Mouse (Mus musculus): ENCODE results near the gene Galns.
"Not testable (repeated sequence)": the region's sequence is repeated elsewhere in the genome, so short reads cannot be mapped to it uniquely, and the experiment has no call there.

Gene Galns

DNA sequence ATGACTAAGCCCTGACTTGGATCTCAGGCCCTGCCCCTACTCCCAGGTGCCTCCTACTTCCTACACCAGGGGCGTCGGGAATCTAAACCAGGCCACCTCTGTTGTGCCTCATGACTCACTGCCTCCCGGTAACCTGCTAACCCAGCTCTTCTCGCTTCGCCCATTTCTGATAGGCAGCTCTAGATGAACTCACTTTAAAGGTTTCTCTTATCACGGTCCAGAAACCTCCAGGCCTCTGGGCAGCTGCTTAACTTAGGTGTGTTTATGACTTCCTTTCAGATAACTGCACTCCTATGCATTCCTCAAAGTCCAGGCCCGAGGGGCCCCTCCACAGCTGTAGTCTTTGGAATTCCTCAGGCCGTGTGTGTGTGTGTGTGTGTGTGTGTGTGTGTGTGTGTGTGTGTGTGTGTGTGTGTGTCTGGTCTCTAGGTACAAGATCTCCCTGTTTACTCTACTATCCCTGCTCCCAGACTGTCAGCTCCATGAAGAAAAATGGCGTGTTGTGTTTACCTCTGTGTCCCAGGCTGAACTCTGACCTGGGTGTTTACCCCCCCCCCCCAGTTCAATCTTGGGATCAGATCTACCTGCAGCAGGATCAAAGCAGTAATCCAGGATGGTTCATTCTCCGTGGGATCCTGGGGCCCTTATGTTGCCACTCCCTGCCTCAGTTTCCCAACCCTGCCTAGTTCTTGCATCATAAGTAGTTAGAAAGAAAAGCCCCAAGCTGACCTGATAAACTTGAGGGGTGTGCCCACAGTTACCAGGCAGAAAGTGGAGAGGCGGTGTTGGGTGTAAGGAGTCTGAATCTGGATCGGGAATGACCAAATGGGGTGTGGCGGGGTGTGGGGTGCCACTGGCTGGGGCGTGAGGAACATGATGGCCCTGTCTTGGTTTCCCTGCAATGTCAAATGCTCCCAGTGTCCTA is 24.9 kb upstream of the Galns start:
- DNase-seq (ENCODE audit: low spot score in 2 of 2) = peak in 1 of 2 experiments; percentile 37

- DNase-seq (ENCODE audit: low spot score in 2 of 2) = no peak
Measured at GRCm38 (mm10) chr8:122633205-122633604, 21.9 kb upstream of the Galns start.

GRCm38 (mm10) chr8:122632134-122632533 is 20.9 kb upstream of the Galns start:
- DNase-seq (ENCODE audit: low spot score in 2 of 2) = not testable (repeated sequence)

GRCm38 (mm10) chr8:122630696-122631095 is 19.4 kb upstream of the Galns start:
- no peak for DNase-seq (ENCODE audit: low spot score in 2 of 2)

DNA sequence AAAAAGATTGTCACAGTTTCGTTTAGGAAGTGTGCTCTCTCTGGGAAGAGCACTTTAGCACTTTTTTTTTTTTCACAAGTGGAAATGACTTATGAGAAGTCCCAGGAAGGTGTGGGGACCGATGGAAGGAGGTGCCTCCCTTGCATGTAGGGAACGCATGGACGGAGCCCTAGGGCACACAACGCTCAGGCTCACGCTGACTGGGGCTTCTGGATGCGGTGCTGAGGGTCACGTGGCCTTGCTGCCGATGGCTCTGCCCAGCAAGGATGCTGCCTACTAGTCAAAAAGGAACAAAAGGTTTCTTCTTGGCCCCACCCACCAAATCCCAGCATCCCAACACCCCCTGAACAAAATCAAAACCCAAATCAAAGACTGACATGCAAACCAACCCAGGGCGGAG is 18.1 kb upstream of the Galns start:
- DNase-seq (ENCODE audit: low spot score in 2 of 2) = no peak

- no peak for DNase-seq (ENCODE audit: low spot score in 2 of 2)
Measured at GRCm38 (mm10) chr8:122626896-122627295, 15.6 kb upstream of the Galns start.

DNA sequence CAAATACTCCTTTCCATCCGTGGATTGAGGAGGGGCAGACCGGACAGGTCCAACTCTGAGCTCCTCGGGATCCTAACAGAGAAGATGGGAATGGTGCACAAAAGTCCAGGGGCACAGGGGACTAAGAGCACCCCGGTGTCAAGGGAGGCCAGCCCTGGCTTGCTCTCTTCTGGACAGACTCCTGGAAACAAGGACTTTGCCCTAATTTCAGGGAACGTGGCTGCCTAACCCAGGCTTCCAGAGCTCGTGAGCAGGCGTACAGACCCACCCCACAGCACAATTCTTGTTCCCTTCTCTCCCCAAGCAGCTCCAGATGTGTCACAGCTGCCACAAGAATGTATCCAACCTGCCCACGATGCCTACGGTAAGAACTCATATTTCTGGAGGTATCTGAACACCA is 14.5 kb upstream of the Galns start:
- no peak for DNase-seq (ENCODE audit: low spot score in 2 of 2)

GRCm38 (mm10) chr8:122624653-122625052 is 13.4 kb upstream of the Galns start:
- DNase-seq (ENCODE audit: low spot score in 2 of 2) = no peak

GRCm38 (mm10) chr8:122623844-122624642 is 12.8 kb upstream of the Galns start:
- no peak for DNase-seq (ENCODE audit: low spot score in 2 of 2)

GRCm38 (mm10) chr8:122622727-122623126 is 11.5 kb upstream of the Galns start, which contains the start of gene Pabpn1l:
Gene Pabpn1l (minus strand): TSS chr8:122622739.
- DNase-seq (ENCODE audit: low spot score in 2 of 2) = no peak

GRCm38 (mm10) chr8:122620446-122620845 is 9.2 kb upstream of the Galns start:
- DNase-seq (ENCODE audit: low spot score in 2 of 2) = no peak

GRCm38 (mm10) chr8:122618660-122619378 is 7.6 kb upstream of the Galns start:
- no peak for DNase-seq (ENCODE audit: low spot score in 2 of 2)

- peak; percentile 67 to 88 for DNase-seq (ENCODE audit: low spot score in 2 of 2)
Measured at GRCm38 (mm10) chr8:122617947-122618546, 6.8 kb upstream of the Galns start.

DNA sequence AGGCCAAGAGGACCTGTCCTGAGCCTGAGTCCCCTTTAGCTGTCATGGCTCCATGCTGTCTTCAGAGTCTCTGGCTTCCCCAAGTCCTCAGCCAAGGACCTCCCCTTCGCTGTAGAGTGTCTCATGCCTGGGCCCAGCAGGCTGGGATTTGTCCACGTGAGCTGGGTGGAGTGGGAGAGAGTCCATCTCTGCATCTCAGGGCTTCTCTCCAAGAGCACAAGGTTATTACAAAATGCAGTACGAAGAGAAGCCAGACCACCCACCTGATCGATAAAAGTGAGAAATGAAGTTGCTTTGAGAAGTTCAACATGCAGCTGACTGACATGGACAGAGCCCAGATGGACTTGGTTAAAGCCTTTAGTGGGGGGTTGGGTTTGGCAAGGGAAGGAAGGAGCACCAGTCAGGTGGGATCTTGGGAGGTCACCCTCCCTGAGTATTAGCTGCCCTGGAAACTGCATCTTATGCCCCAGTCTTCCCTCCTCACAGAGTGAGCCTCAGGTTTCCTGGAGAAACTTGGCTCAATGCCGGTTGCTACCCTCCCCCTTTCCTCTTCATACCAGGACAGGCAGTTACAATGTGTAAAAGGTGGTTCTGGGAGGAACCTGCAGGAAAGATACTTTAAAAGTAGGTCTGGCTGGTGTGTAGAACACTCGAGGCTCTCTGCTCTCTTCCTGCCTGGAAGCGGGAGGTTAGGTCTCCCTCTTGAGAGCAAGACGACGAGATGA is 5.1 kb upstream of the Galns start:
- peak in 1 of 2 experiments; percentile 50 for DNase-seq (ENCODE audit: low spot score in 2 of 2)

DNA sequence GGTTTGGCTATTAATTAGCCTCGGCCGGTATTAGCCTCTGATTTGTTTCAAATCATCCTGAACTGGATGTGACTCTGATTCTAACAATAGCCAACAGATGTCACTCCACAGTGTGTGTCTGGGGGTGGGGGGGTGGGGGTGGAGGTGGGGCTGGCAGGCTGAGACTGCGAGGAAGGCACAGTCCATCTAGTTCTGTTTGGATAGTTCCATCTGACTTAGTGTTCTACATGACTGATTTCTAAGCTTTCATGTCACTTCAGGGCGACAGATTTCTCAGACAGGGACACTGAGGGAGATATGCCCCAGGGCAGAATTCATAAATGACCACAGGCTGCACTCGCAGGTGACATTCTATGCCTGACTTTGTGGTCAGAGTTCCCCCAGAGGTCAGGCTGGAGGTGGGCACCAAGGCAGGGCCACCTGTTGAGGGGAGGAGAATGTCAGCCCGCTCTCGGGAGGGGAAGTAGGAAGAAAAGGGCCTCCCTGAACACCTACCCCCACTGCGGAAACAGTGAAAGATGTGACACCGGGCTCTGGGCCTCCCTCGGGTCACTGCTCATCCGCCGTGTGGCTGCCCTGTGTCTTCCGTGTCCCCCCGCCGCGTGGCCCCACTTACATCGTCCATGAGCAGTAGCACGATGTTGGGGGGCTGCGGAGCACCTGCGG is 518 bp downstream of the Galns start:
- DNase-seq (ENCODE audit: low spot score in 2 of 2) = no peak

DNA sequence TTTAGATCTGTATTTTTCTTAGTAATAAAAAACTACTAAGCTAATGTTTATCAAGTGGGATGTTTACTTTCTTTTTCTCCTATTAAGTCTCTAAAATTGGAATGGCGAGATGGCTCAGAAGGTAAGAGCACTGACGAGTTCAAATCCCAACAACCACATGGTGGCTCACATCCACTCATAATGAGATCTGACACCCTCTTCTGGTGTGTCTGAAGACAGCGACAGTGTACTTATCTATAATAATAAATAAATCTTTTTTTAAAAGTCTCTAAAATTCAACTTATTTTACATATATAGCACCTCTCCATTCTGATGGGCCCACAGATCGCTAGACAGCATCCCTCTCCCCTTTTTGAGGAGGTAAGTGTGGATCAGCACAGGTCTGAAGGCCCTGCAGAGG is 1.1 kb downstream of the Galns start:
- no peak for DNase-seq (ENCODE audit: low spot score in 2 of 2)

GRCm38 (mm10) chr8:122606810-122607209 is 4.5 kb downstream of the Galns start:
- DNase-seq (ENCODE audit: low spot score in 2 of 2) = no peak

- DNase-seq (ENCODE audit: low spot score in 2 of 2) = no peak
Measured at GRCm38 (mm10) chr8:122605367-122605766, 5.9 kb downstream of the Galns start.

GRCm38 (mm10) chr8:122604640-122605039 is 6.6 kb downstream of the Galns start:
- no peak for DNase-seq (ENCODE audit: low spot score in 2 of 2)

- no peak for DNase-seq (ENCODE audit: low spot score in 2 of 2)
Measured at GRCm38 (mm10) chr8:122600666-122601065, 10.6 kb downstream of the Galns start.
